Mouse (Mus musculus) natural killer cell, adult 2 months (primary cell): ENCODE data around the gene Btbd9.

Experiments
- DNase-seq, 2 experiments: peaks; one replicate each; pipeline ENCODE4 v3.0.0; 2022; ENCODE audit warnings: low spot score in 2 of 2

Btbd9 gene

DNA sequence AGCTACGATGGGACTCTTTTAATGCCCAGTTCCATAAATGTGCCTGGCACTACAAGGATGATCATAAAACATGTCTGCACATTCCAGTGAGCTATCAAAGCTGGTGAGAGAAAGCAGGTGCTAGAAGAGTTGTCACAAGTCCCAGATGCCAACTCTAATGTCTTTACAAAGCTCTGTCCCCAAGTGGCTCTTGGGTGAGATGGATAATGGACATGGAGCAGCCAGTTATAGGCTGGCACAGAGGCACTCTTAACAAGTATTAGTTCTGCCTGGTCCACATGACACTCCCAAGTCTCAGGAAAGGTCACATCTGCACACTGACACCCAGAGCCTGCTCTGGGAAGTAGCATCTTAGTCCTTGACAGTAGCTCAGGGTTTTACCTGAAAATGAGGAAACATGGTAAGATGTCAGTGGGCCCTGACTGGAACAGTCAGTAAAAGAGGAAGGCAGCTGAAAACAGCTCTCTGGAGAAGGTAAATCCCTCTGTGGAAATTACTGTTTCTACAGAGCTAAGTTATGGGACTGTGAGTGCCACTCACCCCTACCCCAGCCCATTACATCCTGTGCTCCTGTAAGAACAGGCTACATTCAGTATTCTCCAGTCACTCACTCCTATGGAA, 91.7 kb downstream of the Btbd9 start:
- no peak for DNase-seq

DNA sequence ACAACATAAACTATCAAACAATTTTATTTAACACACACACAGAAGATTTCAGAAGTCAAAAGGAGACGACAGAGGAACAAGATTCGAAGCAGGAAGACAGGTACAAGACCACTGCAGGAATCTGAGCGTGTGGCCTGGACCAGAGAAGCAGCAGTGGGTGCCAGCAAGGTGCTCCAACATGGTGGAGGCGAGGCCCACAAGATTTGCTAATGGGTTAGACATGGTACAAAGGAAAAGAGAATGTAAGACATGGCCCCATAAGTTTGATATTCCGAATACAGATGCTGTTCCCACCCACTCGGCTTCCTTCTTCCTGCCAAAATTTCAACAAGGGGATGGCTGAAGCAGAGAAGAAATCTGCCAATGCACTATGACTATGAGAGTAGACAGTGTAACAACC, 94.5 kb downstream of the Btbd9 start:
- no peak for DNase-seq

DNA sequence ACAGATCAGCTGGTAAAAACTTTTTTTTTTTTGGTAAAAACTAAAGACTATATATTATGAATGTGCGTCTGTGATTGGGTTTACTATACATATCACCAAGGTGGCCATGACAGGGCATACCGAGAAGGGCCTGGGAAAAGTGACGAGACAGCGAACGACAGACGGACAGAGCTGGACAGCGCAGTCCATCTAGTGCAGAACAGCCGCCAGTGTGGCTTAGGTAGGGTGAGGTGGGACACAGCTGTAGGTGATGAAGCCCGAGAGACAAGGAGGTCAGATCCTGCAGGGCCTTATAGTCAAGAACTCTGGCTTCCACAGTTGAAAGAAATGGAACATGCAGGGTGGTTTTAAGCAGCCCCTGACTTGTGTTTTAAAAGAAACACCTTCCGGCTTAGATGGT, 94.9 kb downstream of the Btbd9 start:
- DNase-seq: no peak

DNA sequence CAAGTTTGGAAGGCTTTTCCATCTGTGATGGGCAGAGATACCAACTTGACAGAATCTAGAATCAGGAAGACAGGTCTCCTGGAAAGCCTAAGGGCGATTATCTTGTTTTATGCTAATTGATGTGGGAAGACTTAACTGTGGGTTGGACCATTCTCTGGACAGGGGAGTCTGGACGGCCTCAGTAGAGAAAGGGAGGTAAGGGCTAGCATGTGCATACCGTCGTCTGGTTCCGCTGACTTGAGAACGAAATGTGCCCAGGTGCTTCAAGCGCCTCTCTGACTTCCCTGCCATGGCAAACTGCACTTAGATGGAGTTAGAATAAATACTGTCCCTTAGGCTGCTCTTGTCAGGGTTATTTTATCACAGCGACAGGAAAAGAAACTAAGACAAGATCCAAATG, 95.9 kb downstream of the Btbd9 start:
- DNase-seq: no peak

DNA sequence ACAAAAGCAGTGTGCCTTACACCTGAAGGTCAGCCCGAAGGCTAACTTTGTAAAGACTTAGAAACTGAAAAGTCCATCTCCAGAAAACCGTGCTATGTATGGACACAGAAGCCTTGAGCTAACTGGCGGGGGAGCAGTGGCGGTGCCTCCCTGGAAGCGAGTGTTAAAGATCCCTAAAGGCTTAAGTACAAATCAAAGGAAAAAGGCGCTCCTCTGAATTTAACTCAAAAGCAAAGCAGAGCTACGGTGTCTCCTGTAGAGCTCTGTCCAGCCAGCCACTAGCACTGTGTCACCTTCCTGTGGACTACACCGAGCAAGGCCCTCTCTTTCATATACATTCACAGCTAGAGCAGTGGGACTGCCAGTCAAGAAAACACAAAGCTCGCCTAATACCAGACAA, 98.1 kb downstream of the Btbd9 start:
- no peak for DNase-seq

DNA sequence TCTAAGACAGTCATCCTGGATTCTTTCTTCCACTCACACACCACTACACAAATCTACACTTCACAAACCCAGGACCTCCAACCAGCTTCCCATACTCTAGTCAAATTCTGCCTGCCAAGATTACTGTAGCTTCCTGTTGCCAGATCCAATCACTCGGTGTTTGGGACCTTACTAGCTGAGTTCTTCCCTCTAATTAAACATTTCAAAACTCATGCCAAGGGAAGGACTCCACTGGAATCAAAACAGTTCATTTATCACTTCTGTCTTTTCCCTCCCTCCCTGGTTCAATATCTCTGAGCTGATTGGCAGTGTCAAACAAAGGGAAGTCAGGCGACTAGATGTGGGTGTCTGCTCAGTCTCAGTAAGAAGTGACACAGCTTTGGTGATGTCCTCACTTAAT, 101.7 kb downstream of the Btbd9 start:
- DNase-seq: no peak

DNA sequence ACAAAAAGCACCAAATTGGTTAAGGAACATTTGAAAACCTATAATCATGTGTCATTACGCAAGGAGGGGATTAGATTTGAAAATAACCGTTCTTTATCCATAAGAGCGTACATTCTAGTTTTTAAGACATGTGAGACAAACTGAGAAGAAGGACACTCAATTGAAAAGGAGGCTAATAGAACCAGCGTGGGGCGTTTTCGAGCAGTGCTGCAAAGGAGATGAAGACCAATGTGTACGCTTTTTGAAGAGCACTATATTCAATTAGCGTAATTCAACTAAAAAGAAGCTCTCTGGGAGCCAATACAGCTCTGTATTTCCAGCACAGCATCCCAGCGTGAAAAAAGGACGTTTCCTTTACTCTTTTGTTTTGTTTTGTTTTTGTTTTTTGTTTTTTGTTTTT, 103.5 kb downstream of the Btbd9 start:
- no peak for DNase-seq

DNA sequence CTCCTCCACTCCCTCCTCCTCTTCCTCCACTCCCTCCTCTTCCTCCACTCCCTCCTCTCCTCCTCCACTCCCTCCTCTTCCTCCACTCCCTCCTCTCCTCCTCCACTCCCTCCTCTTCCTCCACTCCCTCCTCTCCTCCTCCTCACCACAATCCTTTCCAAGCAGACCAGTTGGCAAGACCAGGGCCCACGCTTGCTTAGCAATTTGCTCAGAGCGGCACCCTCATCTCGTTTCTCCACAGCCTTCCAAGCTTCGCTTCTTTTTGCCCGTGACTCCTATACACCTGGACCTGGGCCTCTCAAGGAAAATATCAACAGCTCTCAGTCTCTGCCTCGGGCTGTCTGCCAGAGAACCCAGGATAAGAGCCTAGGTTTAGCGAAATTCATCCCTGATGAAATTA, 104.8 kb downstream of the Btbd9 start:
- no peak for DNase-seq

DNA sequence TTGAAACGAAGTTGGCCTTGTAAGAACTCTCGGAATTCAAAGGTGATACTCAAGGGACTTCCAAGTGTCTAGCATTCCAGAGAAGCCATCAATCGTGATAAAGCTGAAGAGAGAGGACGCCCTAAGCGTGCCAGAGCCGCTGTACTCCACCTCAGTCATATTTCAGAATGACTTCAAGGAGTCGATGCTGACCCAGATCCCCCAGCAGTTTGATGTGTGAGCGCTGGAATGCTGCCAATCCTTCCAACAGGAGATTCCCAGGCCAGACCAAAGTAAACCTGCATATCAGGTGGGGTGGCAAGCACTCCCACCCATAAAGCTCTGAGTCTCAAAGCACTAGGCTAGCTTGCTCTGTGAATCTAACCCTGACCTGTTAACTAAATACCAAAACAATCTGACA, 105.5 kb downstream of the Btbd9 start:
- no peak for DNase-seq

DNA sequence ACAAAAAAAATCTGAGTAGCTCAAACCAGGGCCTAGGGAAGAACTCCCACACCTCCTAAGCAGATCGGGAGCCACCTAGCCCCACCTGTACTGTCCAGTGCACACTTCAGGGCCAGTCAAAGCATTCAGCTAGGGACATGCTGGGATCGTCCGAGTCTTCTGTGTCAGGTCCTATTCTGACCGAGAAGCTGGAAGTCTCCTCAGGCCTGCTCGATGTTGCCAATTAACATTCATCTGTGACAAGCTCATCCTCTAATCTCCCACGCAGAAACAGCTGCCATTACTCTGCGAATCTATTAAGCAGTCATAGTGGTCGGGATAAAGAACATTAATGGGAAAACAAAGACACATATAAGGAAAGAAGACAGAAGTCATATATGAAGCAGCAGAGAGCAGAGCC, 106.0 kb downstream of the Btbd9 start:
- no peak for DNase-seq

DNA sequence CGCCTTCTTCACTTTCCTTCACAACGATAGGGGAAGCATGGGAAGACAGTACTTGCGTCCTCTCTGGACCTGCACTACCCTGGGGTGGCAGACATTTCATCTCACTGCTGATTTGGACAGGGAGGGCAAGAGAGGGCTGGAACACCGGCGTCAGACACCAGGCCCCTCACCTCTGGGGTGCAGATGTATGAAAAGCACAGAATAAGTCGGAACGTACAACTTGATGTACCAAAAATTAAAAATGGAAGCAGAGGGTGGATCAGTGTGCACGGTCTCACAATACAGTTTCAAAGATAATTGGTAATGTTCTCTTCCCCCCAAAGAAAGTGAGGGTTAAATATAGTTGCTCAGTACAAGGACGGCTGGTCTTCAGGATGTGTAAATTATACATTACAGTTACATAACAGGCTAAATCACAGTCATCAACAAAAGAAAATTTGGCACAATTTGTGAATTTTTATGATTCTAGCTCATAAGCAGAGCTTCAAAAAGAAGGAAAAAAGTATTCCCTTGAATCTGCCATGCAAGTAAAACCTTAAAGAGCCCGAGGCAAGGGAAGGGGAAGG, 106.7 kb downstream of the Btbd9 start:
- no peak for DNase-seq

DNA sequence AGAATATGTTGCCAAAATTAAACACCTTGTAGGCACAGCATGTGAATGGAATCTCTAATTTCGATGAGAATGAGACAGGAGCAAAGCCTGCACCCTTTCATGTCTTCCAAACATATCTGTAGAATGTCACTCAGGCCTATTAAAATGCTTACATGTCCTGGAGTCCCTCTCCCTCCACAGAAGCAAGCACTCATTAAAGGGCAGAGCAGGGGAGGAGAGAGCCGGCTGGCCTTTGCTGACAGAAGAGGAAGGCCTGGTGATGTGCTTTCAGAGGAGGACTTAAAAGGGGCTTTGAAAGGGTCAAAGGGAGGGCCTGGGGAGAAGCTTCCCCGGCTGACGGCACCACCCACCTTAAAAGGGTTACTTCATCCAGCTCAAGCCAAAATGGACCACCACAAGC, 107.9 kb downstream of the Btbd9 start:
- no peak for DNase-seq

DNA sequence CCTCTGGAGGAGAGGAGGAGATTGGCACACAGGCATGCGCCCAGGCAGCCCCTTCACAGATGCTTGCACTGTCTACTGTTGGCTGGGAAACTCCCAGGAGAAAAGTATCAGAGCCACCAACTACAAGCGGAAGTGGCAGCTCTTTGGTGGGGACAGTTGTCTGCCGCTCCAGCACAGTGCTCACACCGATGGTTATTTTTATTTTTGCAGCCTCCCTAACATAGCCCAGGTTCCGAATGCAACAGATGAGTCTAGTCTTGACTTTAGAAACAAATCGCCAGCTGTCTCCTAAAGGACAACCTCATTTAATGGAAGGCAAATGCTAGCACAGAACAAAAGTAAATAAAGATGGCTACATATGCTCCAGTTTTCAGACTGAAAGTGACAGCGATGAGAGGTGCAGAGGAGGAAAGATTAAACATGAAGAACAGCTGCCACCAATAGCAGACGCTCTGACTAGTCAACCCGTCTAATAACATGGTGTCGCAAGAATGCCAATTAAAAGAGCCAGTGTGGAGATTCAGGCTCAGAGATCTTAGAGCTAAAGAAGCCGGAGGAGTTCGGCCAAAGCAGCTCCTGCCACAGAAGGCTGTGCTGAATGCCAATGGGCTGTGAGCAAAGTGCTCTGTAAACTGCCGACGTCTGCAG, 108.6 kb downstream of the Btbd9 start:
- DNase-seq: no peak

DNA sequence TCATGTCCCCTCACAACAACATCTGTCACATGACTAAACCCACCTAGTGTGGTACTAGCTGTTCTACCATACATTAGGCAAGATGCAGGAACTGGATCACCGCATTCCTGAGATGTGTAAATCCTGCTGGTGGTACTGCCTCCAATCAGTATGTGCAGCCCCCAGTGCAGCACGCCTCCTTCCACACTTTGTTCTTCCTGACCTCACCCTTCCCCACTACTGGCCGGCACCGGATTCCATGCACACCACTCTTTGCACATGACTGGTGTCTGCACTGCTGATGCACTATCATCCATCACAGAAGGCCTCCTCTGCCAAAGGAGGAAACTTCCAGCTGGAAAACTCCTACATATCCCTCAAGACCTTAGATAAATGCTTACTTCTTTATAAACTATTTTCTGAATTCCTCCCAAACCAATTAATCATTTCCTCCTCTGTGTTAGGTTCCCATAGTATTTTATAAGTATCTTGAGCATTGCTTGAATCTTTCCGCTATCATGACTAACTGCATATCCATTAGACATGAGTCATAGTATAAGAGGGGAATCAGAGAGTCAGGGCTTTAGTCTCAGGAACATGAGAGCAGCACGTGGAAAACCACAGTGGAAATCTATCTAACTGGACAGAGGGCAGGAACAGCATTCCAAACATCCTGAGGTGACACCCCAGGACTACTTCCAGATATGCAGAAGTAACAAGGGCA, 111.1 kb downstream of the Btbd9 start:
- DNase-seq: no peak

DNA sequence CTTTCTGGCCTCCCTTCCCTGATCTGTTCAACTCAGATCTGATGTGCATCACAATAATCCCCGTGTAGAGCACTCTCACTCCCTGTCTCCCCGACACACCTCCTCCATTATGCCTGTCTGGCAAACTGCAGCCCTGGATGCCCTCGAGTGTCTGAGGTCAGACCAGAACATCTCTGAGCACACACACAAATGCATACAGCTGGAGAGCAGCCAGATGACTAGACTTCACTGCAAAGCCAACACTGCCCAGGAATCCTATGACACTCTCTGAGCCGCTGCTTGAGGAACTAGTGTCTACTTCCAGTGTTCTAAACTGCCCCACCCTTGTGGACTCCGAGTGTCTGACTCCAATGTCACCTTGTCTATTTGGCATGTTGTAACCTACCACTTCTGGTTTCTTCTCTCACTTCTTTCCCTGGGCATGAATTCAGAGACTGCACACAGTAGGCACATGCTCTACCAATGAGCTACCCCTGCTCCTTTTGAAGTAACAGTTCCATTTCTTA, 112.0 kb downstream of the Btbd9 start:
- DNase-seq: no peak

DNA sequence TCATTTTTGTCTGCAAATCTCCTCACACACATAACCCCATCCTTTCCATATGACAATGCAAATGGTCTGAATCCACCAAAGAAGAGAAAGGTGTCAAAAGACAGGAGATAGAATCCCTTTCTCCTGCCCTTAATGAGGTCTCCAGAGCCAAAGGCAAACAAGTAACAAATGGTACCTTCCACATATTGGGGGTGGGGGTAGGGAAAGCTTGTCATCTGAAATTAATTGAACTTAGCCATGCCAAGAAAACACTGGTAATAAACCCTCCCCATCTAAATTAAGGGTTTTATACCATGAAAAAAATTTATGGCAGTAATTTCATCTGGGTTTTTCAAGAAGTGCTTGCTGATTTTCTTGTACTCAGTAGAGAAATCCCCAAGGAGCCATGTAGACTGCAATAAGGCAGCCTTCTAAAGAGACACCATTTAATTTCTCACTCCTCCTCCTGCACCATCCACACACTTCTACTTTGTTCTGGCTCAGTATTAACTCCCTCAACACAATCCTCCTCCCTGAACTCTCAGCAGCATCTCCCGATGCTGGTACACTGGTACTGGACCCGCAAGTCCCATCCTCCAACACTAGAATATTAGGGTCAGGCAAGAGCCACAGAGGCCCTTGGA, 115.5 kb downstream of the Btbd9 start:
- DNase-seq: no peak

DNA sequence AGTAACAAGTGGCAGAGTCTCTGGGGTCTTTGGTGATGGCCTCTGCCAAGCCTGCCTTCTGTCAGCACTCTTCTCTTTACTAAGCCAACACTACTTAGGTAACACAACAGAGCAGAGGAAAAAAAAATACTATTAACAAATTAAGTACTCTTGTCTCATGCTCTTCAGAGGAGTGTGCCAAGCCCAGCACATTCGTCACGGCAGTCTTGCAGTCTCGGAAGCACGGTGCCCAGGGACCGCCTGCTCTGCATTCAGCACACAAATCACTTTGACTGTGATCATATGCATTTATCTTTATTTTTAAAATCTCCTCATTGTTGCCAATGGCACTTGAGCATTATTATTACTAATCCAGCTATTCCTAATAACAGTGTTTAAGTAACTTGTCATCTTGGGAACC, 116.6 kb downstream of the Btbd9 start:
- DNase-seq: no peak

DNA sequence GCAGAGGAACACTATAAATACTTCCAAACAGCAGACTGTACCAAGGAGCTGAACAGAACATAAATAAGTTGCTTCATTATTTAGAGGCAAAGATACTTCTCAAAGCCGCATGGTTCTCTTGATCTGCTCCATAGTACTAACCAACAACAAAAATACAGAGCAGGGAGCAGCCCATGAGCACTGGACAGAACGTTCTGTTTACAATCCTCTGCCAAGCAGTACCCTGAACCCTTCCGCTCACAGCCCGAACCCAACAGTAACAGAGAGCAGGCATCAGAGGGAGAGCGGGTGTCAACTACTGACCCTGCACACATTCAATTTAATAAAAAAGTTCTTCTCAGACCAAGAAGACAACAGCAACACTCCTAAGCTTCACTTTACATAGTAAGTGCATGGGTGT, 117.4 kb downstream of the Btbd9 start:
- no peak for DNase-seq

DNA sequence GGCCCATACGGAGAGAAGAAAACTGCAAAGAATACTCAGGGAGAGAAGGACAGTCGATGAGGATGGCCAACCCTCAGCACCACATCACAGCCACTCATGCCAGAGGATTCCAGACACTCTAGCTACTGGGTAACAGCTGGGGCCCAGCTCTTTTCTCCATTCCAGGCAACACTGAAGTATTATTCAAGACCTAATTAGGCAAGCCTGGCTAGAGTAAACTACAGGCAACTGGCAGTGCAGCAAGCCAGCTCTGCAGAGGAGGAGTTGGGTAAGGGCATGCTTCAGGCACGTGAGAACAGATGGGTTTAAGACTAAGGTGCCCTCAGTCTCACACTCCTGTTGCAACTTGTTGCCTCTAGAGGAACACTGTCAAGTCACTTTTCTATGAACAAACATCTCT, 118.0 kb downstream of the Btbd9 start:
- DNase-seq: no peak

DNA sequence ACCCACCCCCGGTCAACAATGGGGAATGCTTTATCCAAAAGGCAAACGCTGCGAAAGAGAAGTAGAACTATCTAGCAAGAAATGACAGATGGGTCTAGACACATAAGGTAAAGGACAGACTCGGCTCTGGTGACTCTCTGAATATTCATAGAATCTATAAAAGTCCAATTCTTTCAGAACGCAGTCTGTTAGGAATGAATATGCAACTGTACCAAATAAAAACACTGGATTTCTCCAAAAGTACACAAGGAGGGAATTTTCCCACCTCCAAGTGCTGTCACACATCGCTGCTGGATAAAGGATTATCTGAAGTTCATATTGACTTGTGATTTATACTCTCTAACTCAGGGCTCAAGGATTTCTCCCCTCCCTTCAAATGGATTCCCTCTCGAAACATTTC, 118.8 kb downstream of the Btbd9 start:
- DNase-seq: no peak

DNA sequence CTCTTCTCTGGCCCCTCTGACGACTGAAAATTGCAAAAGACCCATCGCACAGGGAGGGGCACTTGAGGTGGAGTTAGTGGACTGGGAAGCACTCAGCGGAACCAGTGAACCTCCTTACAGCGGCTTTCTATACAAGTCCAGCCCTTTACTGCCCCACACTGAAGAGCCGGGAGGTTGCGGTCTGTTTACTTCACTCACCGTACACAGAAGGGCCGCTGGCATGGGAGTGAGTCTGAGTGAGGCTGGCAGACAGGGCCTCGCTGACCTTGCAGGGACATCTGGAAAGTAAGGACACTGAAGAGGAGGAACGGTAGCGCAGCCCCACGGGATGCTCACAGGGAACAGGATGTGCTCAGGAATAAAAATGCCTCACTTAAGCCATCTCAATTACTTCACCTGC, 120.0 kb downstream of the Btbd9 start:
- DNase-seq: no peak

DNA sequence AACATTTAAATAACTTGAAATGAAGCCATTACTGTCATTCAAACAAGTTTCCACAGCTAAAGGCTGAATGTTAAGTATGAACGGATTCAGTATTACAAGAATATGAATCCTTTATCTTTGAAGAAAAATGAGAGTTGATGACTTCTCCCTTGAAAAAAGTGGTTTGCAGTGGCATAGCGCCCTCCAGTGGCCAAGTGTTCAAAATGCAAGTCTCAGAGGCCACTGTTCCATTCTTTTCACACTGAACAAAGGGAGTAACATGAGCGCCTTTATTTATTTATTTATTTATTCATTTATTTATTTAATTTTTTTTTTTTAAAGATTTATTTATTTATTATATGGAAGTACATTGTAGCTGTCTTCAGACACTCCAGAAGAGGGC, 121.4 kb downstream of the Btbd9 start:
- peak; percentile 64 to 72 for DNase-seq
